Comparison of ENCODE assay signal across 7 mouse cellular contexts in genomic region chr11:17257443-17257842, GRCm38 (mm10). TPM values are rescaled to one million over a fixed set of nuclear protein-coding genes. Genes with fewer than 3 reads are reported as not detected.
DNase-seq lines count a peak whose midpoint lies in the region; ATAC-seq lines count a peak whose summit lies in the region.

TSS of gene C1d (plus strand) at chr11:17257579.

- WGBS in intestine, embryonic 15.5 days = under 1% methylated on average over 33 of the region's 33 CpGs
- under 1% methylated on average over 33 of the region's 33 CpGs for WGBS in midbrain, embryonic 10.5 days

- H3K9me3 ChIP-seq in intestine, embryonic 15.5 days = no peaks in the 10 kb centered on the region
- H3K9me3 ChIP-seq in midbrain, embryonic 10.5 days (replicated peaks) = no peaks in the 10 kb centered on the region

- H3K4me1 ChIP-seq in intestine, embryonic 15.5 days (replicated peaks) = peaks cover 7% of the 10 kb centered on the region; the same call in 1 of the 2 replicates
- peaks cover 25% of the 10 kb centered on the region for H3K4me1 ChIP-seq in midbrain, embryonic 10.5 days

- peak; percentile 93 to 94 for DNase-seq in adrenal gland, adult 18-20 months (ENCODE audit: low spot score in 2 of 2)
- DNase-seq in embryo, embryonic 11 days = peak; percentile 97
- peak; percentile 89 to 92 for DNase-seq in gastrocnemius, postnatal 36 days
- DNase-seq in left cerebral cortex, postnatal 25 days (ENCODE audit: low spot score in 2 of 2) = peak; percentile 97 to 98
- peak; percentile 93 for DNase-seq in midbrain, embryonic 10.5 days (ENCODE audit: low spot score)
- DNase-seq in right cerebral cortex, postnatal 4 days = peak; percentile 99

- peak within 1 kb of the TSS; percentile 60 for H3K4me2 ChIP-seq in intestine, embryonic 15.5 days (replicated peaks)

- peak within 1 kb of the TSS; percentile 69 for H3K9ac ChIP-seq in intestine, embryonic 15.5 days

- H3K4me3 ChIP-seq in intestine, embryonic 15.5 days (replicated peaks) = peak within 1 kb of the TSS; percentile 69
- H3K4me3 ChIP-seq in midbrain, embryonic 10.5 days = peak within 1 kb of the TSS; percentile 82

- H3K27me3 ChIP-seq in intestine, embryonic 15.5 days (replicated peaks) = no peaks in the 10 kb centered on the region
- no peaks in the 10 kb centered on the region for H3K27me3 ChIP-seq in midbrain, embryonic 10.5 days (ENCODE audit: low read depth, poor library complexity, severe bottlenecking)

- H3K27ac ChIP-seq in intestine, embryonic 15.5 days = peak within 1 kb of the TSS; percentile 81
- peak within 1 kb of the TSS; percentile 92 for H3K27ac ChIP-seq in midbrain, embryonic 10.5 days (replicated peaks)

- intact Hi-C loops in gastrocnemius, postnatal 36 days (cut with DNase I) = no loop called here
- intact Hi-C loops in left cerebral cortex, postnatal 25 days (cut with DNase I) = no loop called here

- ATAC-seq in intestine, embryonic 15.5 days = peak; percentile 95

- H3K36me3 ChIP-seq in intestine, embryonic 15.5 days = no peaks in the 10 kb centered on the region
- H3K36me3 ChIP-seq in midbrain, embryonic 10.5 days = no peaks in the 10 kb centered on the region

RNA-seq across cellular contexts. Expression of gene C1d, which starts in this region (rescaled TPM):
- total RNA-seq in adrenal gland, adult 18-20 months (2021) = 10 to 100 TPM; 43.2 to 57.4 TPM
- total RNA-seq in gastrocnemius, postnatal 36 days (2021) = 10 to 100 TPM; 30.4 to 33.1 TPM
- polyA plus RNA-seq in intestine, embryonic 15.5 days (2015; fragmentation: Nextera tagmentation; extraction: Ambion mirVana) = 96.8 and 116 TPM in 2 replicates
- 10 to 100 TPM; 47.9 to 50.1 TPM for total RNA-seq in left cerebral cortex, postnatal 25 days (2021)
- 107 and 111 TPM in 2 replicates for polyA plus RNA-seq in midbrain, embryonic 10.5 days (2016; fragmentation: Nextera tagmentation; extraction: Ambion mirVana)

Comparison
In these comparisons a context has a peak if more than half of its experiments do, and no peak if none do; other contexts are left out.
1. Peak in every context shown above with its lines: DNase-seq, ATAC-seq, H3K4me3 ChIP-seq and H3K27ac ChIP-seq.